Mouse (Mus musculus): Measurements from ENCODE around the gene Nr1h2. TPM values are rescaled to one million over a fixed set of nuclear protein-coding genes. Genes with fewer than 3 reads are reported as not detected.

The Nr1h2 gene
- total RNA-seq, 2 experiments from 2014 or later: 73.1 to 78.3 TPM

Small RNAs within 50 kb of the gene (microRNA-seq; reads per million reads assigned to microRNA genes)
- gene Mir7053: 0.76 reads per million

Other genes starting within 250 kb of the Nr1h2 start
- 1 to 10 TPM; 3.9 to 4.0 TPM for gene Clec11a, start 247.0 kb downstream of the Nr1h2 start, total RNA-seq (2021)
- gene Shank1, start 243.7 kb downstream of the Nr1h2 start, total RNA-seq (2021): 100 to 1,000 TPM; 586 to 632 TPM
- gene Syt3, start 169.8 kb downstream of the Nr1h2 start, total RNA-seq (2021): 10 to 100 TPM; 58.3 to 70.5 TPM
- 1 to 10 TPM; 2.0 to 2.1 TPM for gene 1700008O03Rik, start 168.1 kb downstream of the Nr1h2 start, total RNA-seq (2021)
- 100 to 1,000 TPM; 282 to 313 TPM for gene Lrrc4b, start 124.9 kb downstream of the Nr1h2 start, total RNA-seq (2021)
- gene Aspdh, start 88.6 kb downstream of the Nr1h2 start, total RNA-seq (2021): 10 to 100 TPM in 1 of 2 experiments, 1 to 10 TPM in 1; 6.8 to 10.4 TPM
- gene Josd2, start 86.0 kb downstream of the Nr1h2 start, total RNA-seq (2021): 10 to 100 TPM; 76.5 to 77.6 TPM
- 100 to 1,000 TPM; 169 to 185 TPM for gene Emc10, start 57.4 kb downstream of the Nr1h2 start, total RNA-seq (2021)
- gene Fam71e1, start 57.4 kb downstream of the Nr1h2 start, total RNA-seq (2021): 10 to 100 TPM; 18.9 to 20.2 TPM
- gene Mybpc2, start 29.3 kb downstream of the Nr1h2 start, total RNA-seq (2021): under 1 TPM in 1 of 2 experiments, not detected in 1; 0.12 TPM
- not detected for gene Spib, start 21.9 kb downstream of the Nr1h2 start, total RNA-seq (2021)
- 1 to 10 TPM; 7.5 to 7.6 TPM for gene Pold1, start 5.1 kb downstream of the Nr1h2 start, total RNA-seq (2021)
- gene Napsa, start 18.4 kb upstream of the Nr1h2 start, total RNA-seq (2021): not detected
- gene Kcnc3, start 36.7 kb upstream of the Nr1h2 start, total RNA-seq (2021): 100 to 1,000 TPM in 1 of 2 experiments, 10 to 100 TPM in 1; 97.6 to 107 TPM
- gene Myh14, start 116.9 kb upstream of the Nr1h2 start, total RNA-seq (2021): 10 to 100 TPM; 17.7 to 20.6 TPM
- gene Izumo2, start 154.8 kb upstream of the Nr1h2 start, total RNA-seq (2021): not detected
- gene Vrk3, start 194.5 kb upstream of the Nr1h2 start, total RNA-seq (2021): 10 to 100 TPM; 28.1 to 29.4 TPM
- gene Zfp473, start 197.1 kb upstream of the Nr1h2 start, total RNA-seq (2021): under 1 TPM; 0.32 to 0.36 TPM

Data from left cerebral cortex, postnatal 36 days (tissue).